Mouse (Mus musculus) megakaryocyte, embryonic 14.5 days (primary cell): Measurements from ENCODE around the gene Scand1.

Experiments
- FLI1 ChIP-seq: IDR thresholded peaks from 2 replicates; pipeline ENCODE4 v1.6.1; 2012; ENCODE audit warnings: low read length, inconsistent platforms, mixed read lengths
- GATA1 ChIP-seq: IDR thresholded peaks from 3 replicates; pipeline ENCODE4 v1.6.1; 2012; ENCODE audit warnings: mixed read lengths, low read length, inconsistent platforms, borderline replicate concordance

- TF ChIP-seq GATA1 = no peak
- no peak for TF ChIP-seq FLI1
Measured at GRCm38 (mm10) chr2:156281227-156281626, 31.3 kb downstream of the Scand1 start.
